Mouse (Mus musculus): ENCODE data around the gene Cygb.

Cygb gene

DNA sequence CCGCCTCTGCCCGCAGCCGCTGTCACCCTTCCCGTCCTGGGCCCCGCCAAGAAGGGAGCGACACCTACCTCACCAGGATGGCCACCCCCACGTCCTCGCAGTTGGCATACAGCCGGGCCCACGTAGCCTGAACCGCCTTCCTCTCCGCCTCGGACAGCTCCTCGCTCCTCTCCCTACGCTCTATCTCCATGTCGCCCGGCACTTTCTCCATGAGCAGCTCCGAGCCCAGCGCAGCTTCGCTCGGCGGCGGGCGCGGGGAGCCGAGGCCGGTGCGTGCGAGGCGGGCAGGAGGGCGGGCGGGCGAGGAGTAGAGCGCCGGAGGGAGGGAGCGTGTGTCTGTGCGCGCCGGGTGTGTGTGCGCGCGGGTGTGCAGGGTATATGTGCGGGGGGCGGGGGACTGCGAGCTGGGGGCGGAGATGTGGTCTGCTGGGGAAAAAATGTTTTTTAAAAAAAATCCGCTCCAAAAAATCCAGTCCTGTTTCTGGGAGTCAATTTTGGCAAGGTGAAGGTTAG is 348 bp downstream of the Cygb start:
- DNase-seq (ENCODE audit: low read depth, low spot score), result no peak
- Histone ChIP-seq H3K36me3 (ENCODE audit: control insufficient read depth, insufficient read depth, low read length, poor library complexity, severe bottlenecking) (no peaks in the 10 kb centered on the region), H3K27me3 (ENCODE audit: control insufficient read depth, insufficient read depth, low read length, poor library complexity, severe bottlenecking) (no peaks in the 10 kb centered on the region)

- DNase-seq (ENCODE audit: low read depth, low spot score), result no peak
- no peaks in the 10 kb centered on the region for H3K27me3 ChIP-seq (ENCODE audit: control insufficient read depth, insufficient read depth, low read length, poor library complexity, severe bottlenecking)
- H3K36me3 ChIP-seq (ENCODE audit: control insufficient read depth, insufficient read depth, low read length, poor library complexity, severe bottlenecking), result no peaks in the 10 kb centered on the region
Measured at GRCm38 (mm10) chr11:116653234-116653633, 879 bp downstream of the Cygb start, which contains the start of gene Prcd. Gene Prcd, plus strand, starts transcription at chr11:116653534.

GRCm38 (mm10) chr11:116652330-116653098 is 1.6 kb downstream of the Cygb start:
- no peaks in the 10 kb centered on the region for H3K36me3 ChIP-seq (ENCODE audit: control insufficient read depth, insufficient read depth, low read length, poor library complexity, severe bottlenecking)
- no peak for DNase-seq (ENCODE audit: low read depth, low spot score)
- no peaks in the 10 kb centered on the region for H3K27me3 ChIP-seq (ENCODE audit: control insufficient read depth, insufficient read depth, low read length, poor library complexity, severe bottlenecking)

DNA sequence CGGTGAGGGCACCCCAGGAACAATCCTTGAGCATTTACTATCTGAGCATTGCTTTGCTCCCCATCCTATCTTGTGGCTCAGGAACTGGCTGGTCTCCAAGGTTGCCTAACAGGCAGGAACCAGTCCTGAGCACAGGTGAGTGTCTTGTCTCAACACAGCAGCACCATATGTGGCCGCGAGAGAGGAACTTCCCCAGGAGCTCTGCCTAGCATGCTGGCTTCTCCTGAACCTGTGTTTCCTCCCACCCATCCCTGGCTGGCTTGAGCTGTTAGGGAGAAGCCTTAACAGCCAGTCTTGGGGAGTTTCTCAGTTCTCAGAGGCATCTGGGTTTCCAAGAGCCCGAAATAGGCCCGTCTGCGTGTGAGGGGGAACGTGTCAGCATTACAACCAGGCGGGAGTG is 2.8 kb downstream of the Cygb start:
- Histone ChIP-seq H3K27me3 (ENCODE audit: control insufficient read depth, insufficient read depth, low read length, poor library complexity, severe bottlenecking) (no peaks in the 10 kb centered on the region), H3K36me3 (ENCODE audit: control insufficient read depth, insufficient read depth, low read length, poor library complexity, severe bottlenecking) (no peaks in the 10 kb centered on the region)
- no peak for DNase-seq (ENCODE audit: low read depth, low spot score)

DNA sequence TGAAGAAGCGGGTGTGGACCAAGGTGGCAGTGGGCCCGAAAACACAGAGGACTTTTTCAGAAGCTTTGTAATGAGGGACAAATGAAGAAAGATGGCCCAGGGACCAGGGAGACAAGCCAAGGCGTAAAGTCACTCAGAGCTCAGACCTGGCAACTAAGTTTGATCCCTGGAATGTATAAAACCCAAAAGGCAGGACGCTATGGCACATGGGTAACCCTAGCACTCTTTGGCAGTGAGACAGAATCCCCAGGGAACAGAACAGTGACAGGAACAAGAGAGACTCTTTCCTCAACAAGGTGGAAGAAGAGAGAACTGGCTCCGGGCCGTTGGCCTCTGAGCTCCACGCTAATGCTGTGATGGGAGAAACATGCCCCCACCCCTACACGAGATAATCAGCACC is 3.3 kb downstream of the Cygb start:
- Histone ChIP-seq H3K27me3 (ENCODE audit: control insufficient read depth, insufficient read depth, low read length, poor library complexity, severe bottlenecking) (no peaks in the 10 kb centered on the region), H3K36me3 (ENCODE audit: control insufficient read depth, insufficient read depth, low read length, poor library complexity, severe bottlenecking) (no peaks in the 10 kb centered on the region)
- no peak for DNase-seq (ENCODE audit: low read depth, low spot score)

DNA sequence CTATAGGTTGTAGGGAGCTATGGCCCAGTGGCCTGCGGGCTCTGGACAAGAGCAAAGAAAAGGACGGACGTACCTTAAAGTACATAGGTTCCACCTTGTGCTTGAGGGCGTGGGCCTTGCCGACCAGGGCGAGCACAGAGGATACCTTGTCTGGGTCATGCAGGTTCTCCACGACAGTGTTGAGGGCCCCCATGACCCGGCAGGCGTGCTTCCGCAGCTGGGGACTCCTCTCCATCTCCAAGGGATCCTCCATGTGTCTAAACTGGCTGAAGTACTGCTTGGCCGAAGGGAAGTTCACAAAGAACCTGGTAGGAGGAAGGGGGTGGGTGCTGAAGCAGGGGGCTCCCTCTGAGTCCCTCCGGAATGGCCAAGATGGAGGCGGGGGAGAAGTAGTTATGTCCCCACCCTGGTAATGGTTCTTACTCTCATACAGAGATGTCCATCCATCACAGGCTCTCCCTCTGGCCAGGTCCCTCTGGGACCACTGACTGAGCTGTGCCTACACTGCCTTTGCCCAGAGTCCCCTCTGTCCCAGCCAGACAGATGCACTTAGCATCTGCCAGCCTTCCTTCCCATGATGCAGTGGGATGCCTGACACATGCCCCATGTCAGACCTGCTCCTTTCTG is 4.3 kb downstream of the Cygb start:
- H3K36me3 ChIP-seq (ENCODE audit: control insufficient read depth, insufficient read depth, low read length, poor library complexity, severe bottlenecking), result no peaks in the 10 kb centered on the region
- DNase-seq (ENCODE audit: low read depth, low spot score), result no peak
- no peaks in the 10 kb centered on the region for H3K27me3 ChIP-seq (ENCODE audit: control insufficient read depth, insufficient read depth, low read length, poor library complexity, severe bottlenecking)

DNA sequence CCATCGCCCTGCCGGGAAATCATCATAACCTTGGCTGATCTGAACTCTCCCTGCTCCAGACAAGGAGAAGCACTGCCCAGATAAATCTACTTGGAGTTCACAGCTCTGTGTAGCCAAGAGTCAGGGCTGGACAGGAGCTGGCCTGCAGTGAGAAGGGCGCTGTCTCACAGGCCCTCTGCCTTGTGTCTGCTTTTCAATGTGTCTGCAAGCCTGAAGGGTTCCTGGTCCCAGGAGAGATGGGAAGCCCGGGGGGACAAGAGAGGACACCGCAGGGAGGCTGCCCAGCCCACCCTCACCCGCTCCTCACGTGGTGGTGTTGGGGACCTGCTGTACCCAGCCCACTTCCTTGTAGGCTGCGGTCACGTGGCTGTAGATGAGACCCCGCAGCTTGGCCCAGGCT is 5.1 kb downstream of the Cygb start:
- no peak for DNase-seq (ENCODE audit: low read depth, low spot score)
- no peaks in the 10 kb centered on the region for H3K27me3 ChIP-seq (ENCODE audit: control insufficient read depth, insufficient read depth, low read length, poor library complexity, severe bottlenecking)
- H3K36me3 ChIP-seq (ENCODE audit: control insufficient read depth, insufficient read depth, low read length, poor library complexity, severe bottlenecking), result no peaks in the 10 kb centered on the region

DNA sequence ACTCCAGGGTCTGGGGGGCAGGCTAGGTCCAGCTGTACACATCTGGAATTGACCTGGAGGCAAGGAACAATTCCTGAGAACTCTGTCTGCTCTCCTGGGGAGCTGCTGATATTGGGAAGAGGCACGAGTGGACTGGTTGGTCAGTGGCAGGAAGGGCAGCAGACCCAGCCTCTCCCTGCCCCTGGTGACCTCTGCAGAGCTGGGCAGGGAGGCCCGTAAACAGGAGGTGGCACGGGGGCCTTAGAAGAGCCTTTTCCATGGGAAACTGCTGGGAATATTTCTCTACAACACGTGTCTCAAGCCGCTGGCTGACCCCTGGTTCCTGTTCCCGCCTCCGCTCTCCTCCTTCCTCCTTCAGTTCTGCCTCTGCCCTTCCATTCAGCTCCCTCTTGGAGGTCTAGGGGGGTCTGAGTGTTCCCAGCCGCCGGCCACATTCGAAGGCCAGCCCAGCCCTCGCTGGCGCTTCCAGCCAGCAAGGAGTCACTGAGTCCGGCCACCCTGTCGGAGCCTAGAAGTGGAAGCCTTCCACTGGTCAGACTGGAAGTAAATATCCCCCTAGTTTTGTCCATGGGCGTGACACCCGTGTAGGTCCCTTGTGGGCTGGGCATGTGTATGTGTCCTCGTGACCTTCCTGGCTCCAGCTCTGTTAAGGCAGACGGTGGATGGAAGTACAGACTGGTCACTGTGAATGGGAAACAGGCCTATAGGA is 5.7 kb downstream of the Cygb start:
- H3K27me3 ChIP-seq (ENCODE audit: control insufficient read depth, insufficient read depth, low read length, poor library complexity, severe bottlenecking), result no peaks in the 10 kb centered on the region
- DNase-seq (ENCODE audit: low read depth, low spot score), result no peak
- H3K36me3 ChIP-seq (ENCODE audit: control insufficient read depth, insufficient read depth, low read length, poor library complexity, severe bottlenecking), result no peaks in the 10 kb centered on the region

DNA sequence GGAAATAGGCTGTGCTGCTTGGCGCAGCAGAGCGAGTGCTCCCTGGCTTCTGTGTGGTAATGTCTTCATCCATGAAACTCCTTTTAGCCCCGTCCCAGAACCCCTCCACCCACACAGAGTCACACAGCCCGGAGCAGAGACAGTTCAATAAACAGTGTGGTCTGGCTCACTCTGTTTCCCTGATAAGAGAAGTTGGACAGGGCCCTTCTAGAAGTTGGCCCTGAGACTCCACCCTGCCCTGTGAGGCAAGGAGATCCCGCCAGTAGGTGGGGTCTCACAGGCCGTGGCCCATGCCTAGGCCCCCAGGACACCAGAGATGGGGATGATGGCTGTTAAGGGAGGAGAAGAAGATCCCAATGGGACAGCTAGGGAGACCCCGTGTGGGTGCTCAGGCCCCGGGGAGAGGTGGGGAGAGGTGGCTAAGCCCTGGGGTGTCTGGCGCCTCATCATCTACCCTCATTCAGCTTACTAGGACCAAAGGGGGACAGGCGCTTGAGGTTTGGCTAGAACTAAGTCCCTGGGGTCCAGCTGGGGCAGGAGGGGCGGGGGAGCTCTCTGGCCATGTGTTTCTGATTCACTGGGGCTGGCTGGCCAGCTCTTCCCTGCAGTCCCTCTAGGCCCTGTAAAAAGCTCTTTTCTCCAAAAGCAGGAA is 6.6 kb downstream of the Cygb start:
- DNase-seq (ENCODE audit: low read depth, low spot score), result no peak
- Histone ChIP-seq H3K27me3 (ENCODE audit: control insufficient read depth, insufficient read depth, low read length, poor library complexity, severe bottlenecking) (no peaks in the 10 kb centered on the region), H3K36me3 (ENCODE audit: control insufficient read depth, insufficient read depth, low read length, poor library complexity, severe bottlenecking) (no peaks in the 10 kb centered on the region)

DNA sequence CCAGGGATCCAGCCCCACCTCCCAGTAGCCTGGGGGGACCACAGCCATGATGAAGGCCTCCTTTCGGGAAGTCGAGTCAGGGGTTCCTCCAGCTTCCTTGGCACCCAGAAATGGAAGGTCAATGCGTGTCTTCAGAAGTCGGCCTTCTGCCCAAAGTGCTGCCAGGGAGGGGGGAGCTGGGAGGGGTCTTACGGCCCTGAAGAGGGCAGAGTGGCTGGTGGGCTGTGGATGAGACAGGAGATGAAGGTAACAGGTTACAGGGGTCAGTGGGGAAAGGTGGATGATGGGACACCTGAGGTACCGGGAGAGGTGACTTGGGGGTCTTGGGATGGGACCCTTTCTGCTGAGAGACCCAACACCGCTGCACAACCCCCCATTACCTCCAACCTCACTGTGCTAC is 7.3 kb downstream of the Cygb start:
- no peak for DNase-seq (ENCODE audit: low read depth, low spot score)
- Histone ChIP-seq H3K27me3 (ENCODE audit: control insufficient read depth, insufficient read depth, low read length, poor library complexity, severe bottlenecking) (no peaks in the 10 kb centered on the region), H3K36me3 (ENCODE audit: control insufficient read depth, insufficient read depth, low read length, poor library complexity, severe bottlenecking) (no peaks in the 10 kb centered on the region)

DNA sequence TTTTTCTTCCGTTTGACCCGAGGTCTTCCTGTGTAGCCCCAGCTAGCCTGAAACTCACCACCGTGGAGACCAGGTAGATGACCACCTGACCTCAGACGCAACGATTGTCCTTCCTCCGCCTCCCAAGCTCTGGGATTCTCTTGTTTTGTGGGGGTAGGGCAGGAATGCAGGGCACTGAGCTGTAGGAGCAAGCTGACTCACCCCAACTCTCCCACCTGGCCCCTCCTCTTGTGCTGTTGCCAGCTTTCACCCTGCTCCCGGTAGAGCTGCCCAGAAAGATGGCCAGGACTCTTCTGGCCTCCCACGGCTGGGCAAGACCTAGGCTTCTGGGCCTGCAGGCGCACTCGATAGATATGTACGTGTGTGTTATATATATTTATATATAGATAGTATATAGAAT is 8.0 kb downstream of the Cygb start:
- Histone ChIP-seq H3K27me3 (ENCODE audit: control insufficient read depth, insufficient read depth, low read length, poor library complexity, severe bottlenecking) (no peaks in the 10 kb centered on the region), H3K36me3 (ENCODE audit: control insufficient read depth, insufficient read depth, low read length, poor library complexity, severe bottlenecking) (no peaks in the 10 kb centered on the region)
- no peak for DNase-seq (ENCODE audit: low read depth, low spot score)

- H3K36me3 ChIP-seq (ENCODE audit: control insufficient read depth, insufficient read depth, low read length, poor library complexity, severe bottlenecking), result no peaks in the 10 kb centered on the region
- H3K27me3 ChIP-seq (ENCODE audit: control insufficient read depth, insufficient read depth, low read length, poor library complexity, severe bottlenecking), result no peaks in the 10 kb centered on the region
- DNase-seq (ENCODE audit: low read depth, low spot score), result no peak
Measured at GRCm38 (mm10) chr11:116645446-116646110, 8.5 kb downstream of the Cygb start.

DNA sequence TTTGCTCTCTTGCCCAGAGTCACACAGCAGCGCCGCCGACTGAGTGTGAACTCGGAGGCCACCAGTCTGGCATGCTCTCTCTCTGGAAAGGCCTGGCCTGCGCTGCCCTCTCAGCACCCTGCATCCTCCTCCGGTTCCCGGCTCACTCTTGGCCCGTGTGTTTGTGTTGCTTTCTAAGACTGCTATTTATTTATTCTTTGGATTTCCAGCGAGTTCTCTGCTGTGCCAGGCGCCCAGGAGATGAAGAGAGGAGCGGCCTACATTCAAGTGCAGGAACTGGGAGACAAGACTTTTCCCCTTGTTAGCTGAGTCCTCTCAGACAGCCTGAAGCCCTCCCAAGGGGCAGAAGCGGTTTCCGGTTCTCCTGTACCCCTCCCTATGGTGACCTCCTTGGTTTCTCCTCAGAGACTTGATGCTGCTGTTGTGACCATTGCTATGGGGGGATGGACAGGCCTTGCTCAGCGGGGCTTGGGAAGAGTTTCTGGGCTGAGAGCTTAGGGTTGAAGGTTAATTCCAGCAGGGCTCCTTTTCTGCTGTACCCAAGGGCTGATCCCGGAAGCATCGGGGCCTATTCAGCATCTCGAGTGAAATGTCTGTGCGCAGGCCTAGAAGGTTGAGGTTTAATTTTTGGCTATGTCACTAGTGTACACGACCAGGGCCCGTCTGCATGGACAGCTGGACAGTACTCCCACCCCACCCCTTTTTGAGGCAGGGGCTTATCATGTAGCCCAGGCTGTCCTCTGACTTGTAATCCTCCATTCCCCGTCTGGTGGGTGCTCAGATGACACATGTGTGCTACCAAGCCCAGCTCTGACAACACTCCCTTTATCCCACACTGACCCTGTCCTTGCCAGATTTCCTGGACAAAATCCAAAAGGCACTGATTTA is 9.6 kb downstream of the Cygb start:
- no peaks in the 10 kb centered on the region for H3K27me3 ChIP-seq (ENCODE audit: control insufficient read depth, insufficient read depth, low read length, poor library complexity, severe bottlenecking)
- DNase-seq (ENCODE audit: low read depth, low spot score), result no peak

More for the DNA sequence above, 9.6 kb downstream of the Cygb start:
- no peaks in the 10 kb centered on the region for H3K36me3 ChIP-seq (ENCODE audit: control insufficient read depth, insufficient read depth, low read length, poor library complexity, severe bottlenecking)

Measured in splenic B cell, adult 2 months (primary cell).